Comparison of ENCODE assay signal across 8 mouse cellular contexts in genomic region chr19:47151332-47152061, GRCm38 (mm10). TPM values are rescaled to one million over a fixed set of nuclear protein-coding genes. Genes with fewer than 3 reads are reported as not detected.
DNase-seq lines count a peak whose midpoint lies in the region; ATAC-seq and TF ChIP-seq lines count a peak whose summit lies in the region.

No protein-coding gene starts in this region.

- peak; percentile 24 for DNase-seq in kidney, adult 2 months
- DNase-seq in kidney, adult 18-20 months, result no peak
- peak; percentile 79 for DNase-seq in brain, embryonic 14.5 days (ENCODE audit: low read depth)
- no peak for DNase-seq in forebrain, embryonic 11.5 days (ENCODE audit: low spot score)
- DNase-seq in thymus, postnatal 14 days, result no peak
- no peak for DNase-seq in adipocyte (ENCODE audit: low spot score)
- no peak for DNase-seq in kidney, postnatal 10 days

- no peak for TF ChIP-seq CTCF in kidney, adult 2 months (conservative IDR thresholded peaks at IDR 0.05; ENCODE audit: insufficient read depth, insufficient read length, low read depth, low read length)
- TF ChIP-seq CTCF in brain, embryonic 14.5 days (IDR thresholded peaks at IDR 0.05; ENCODE audit: borderline replicate concordance, extremely low read depth, insufficient read depth, insufficient read length), result no peak

- no peak overlapping the region for H3K27ac ChIP-seq in kidney, adult 2 months (ENCODE audit: insufficient read depth, low read depth, low read length)
- no peak overlapping the region for H3K27ac ChIP-seq in forebrain, embryonic 11.5 days (ENCODE audit: low read depth, low read length)
- H3K27ac ChIP-seq in liver, embryonic 15.5 days (replicated peaks), result no peak overlapping the region

- H3K36me3 ChIP-seq in kidney, adult 2 months (ENCODE audit: control insufficient read depth, insufficient read depth, low read length), result no peaks in the 10 kb centered on the region
- no peaks in the 10 kb centered on the region for H3K36me3 ChIP-seq in forebrain, embryonic 11.5 days (ENCODE audit: control insufficient read depth, insufficient read depth, low read length)
- no peaks in the 10 kb centered on the region for H3K36me3 ChIP-seq in liver, embryonic 15.5 days (replicated peaks)

- TF ChIP-seq POLR2A in kidney, adult 2 months (IDR thresholded peaks at IDR 0.05; ENCODE audit: low read depth, low read length), result no peak
- no peak for TF ChIP-seq POLR2A in brain, embryonic 14.5 days (IDR thresholded peaks at IDR 0.05; ENCODE audit: borderline replicate concordance, extremely low read depth, insufficient read depth, insufficient read length, poor library complexity, severe bottlenecking)

- ATAC-seq in forebrain, embryonic 11.5 days (replicated peaks; ENCODE audit: low FRiP score), result no peak
- ATAC-seq in liver, embryonic 15.5 days (ENCODE audit: insufficient read depth), result no peak

- peak overlapping the region; percentile 55 for H3K9ac ChIP-seq in forebrain, embryonic 11.5 days (ENCODE audit: low read length)
- no peak overlapping the region for H3K9ac ChIP-seq in liver, embryonic 15.5 days

- H3K4me1 ChIP-seq in kidney, adult 2 months (ENCODE audit: control insufficient read depth, insufficient read depth, low read length), result no peaks in the 10 kb centered on the region
- H3K4me1 ChIP-seq in forebrain, embryonic 11.5 days (replicated peaks; ENCODE audit: control insufficient read depth, insufficient read depth, low read length), result peaks cover 2% of the 10 kb centered on the region; the same call in 1 of the 2 replicates
- H3K4me1 ChIP-seq in liver, embryonic 15.5 days (replicated peaks), result no peaks in the 10 kb centered on the region

- H3K9me3 ChIP-seq in forebrain, embryonic 11.5 days (ENCODE audit: control insufficient read depth, low read length), result no peaks in the 10 kb centered on the region
- H3K9me3 ChIP-seq in liver, embryonic 15.5 days (replicated peaks), result no peaks in the 10 kb centered on the region

- peak overlapping the region; percentile 58 for H3K4me2 ChIP-seq in forebrain, embryonic 11.5 days (ENCODE audit: low read depth, low read length, severe bottlenecking)
- 0 out of 2 replicates have a peak overlapping the region, but pooled peaks have one; percentile 13 for H3K4me2 ChIP-seq in liver, embryonic 15.5 days

- WGBS in kidney, adult 2 months, result 35% methylated on average over 32 of the region's 32 CpGs
- 26% methylated on average over 32 of the region's 32 CpGs for WGBS in forebrain, embryonic 11.5 days
- 30% methylated on average over 32 of the region's 32 CpGs for WGBS in liver, embryonic 15.5 days (ENCODE audit: insufficient replicate concordance)

- no peaks in the 10 kb centered on the region for H3K27me3 ChIP-seq in kidney, adult 2 months (replicated peaks; ENCODE audit: control insufficient read depth, insufficient read depth, low read length)
- no peaks in the 10 kb centered on the region; the same call in 1 of the 2 replicates for H3K27me3 ChIP-seq in forebrain, embryonic 11.5 days (ENCODE audit: control insufficient read depth, insufficient read depth, low read length)
- H3K27me3 ChIP-seq in liver, embryonic 15.5 days, result peaks cover 26% of the 10 kb centered on the region

- no peak overlapping the region for H3K4me3 ChIP-seq in kidney, adult 2 months (ENCODE audit: insufficient read depth, low read depth, low read length)
- H3K4me3 ChIP-seq in forebrain, embryonic 11.5 days (ENCODE audit: low read depth, low read length), result peak overlapping the region; percentile 21; the same call in 1 of the 2 replicates
- no peak overlapping the region for H3K4me3 ChIP-seq in liver, embryonic 15.5 days (replicated peaks)

RNA-seq across cellular contexts. Expression of gene Calhm3, which starts 6.1 kb away (rescaled TPM):
- not detected in 2 replicates for polyA plus RNA-seq in kidney, adult 2 months (2012; rRNA removed)
- 0.18 TPM in 1 of 2 replicates, not detected in the other for polyA plus RNA-seq in brain, embryonic 14.5 days (2012; rRNA removed)
- not detected in 2 replicates for polyA plus RNA-seq in forebrain, embryonic 11.5 days (2014; fragmentation: Nextera tagmentation; extraction: Ambion mirVana)
- not detected in 2 replicates for polyA plus RNA-seq in liver, embryonic 15.5 days (2015; fragmentation: Nextera tagmentation; extraction: Ambion mirVana)

RNA-seq across cellular contexts. Expression of gene Calhm1, which starts 7.4 kb away (rescaled TPM):
- polyA plus RNA-seq in kidney, adult 2 months (2012; rRNA removed), result not detected in 2 replicates
- polyA plus RNA-seq in brain, embryonic 14.5 days (2012; rRNA removed), result not detected in 2 replicates
- polyA plus RNA-seq in forebrain, embryonic 11.5 days (2014; fragmentation: Nextera tagmentation; extraction: Ambion mirVana), result not detected in 2 replicates
- polyA plus RNA-seq in liver, embryonic 15.5 days (2015; fragmentation: Nextera tagmentation; extraction: Ambion mirVana), result not detected in 2 replicates

RNA-seq across cellular contexts. Expression of gene Calhm2, which starts 13.4 kb away (rescaled TPM):
- 5.4 and 5.7 TPM in 2 replicates for polyA plus RNA-seq in kidney, adult 2 months (2012; rRNA removed)
- polyA plus RNA-seq in brain, embryonic 14.5 days (2012; rRNA removed), result 1.5 TPM in 2 replicates
- 0.71 and 0.95 TPM in 2 replicates for polyA plus RNA-seq in forebrain, embryonic 11.5 days (2014; fragmentation: Nextera tagmentation; extraction: Ambion mirVana)
- 2.1 and 2.2 TPM in 2 replicates for polyA plus RNA-seq in liver, embryonic 15.5 days (2015; fragmentation: Nextera tagmentation; extraction: Ambion mirVana)

RNA-seq across cellular contexts. Expression of gene Neurl1a, which starts 27.1 kb away (rescaled TPM):
- polyA plus RNA-seq in kidney, adult 2 months (2012; rRNA removed), result 1.3 and 2.3 TPM in 2 replicates
- 13.6 and 22.2 TPM in 2 replicates for polyA plus RNA-seq in brain, embryonic 14.5 days (2012; rRNA removed)
- 3.7 and 4.5 TPM in 2 replicates for polyA plus RNA-seq in forebrain, embryonic 11.5 days (2014; fragmentation: Nextera tagmentation; extraction: Ambion mirVana)
- 1.1 and 1.5 TPM in 2 replicates for polyA plus RNA-seq in liver, embryonic 15.5 days (2015; fragmentation: Nextera tagmentation; extraction: Ambion mirVana)

Comparison
In these comparisons a context has a peak if more than half of its experiments do, and no peak if none do; other contexts are left out.
1. DNase-seq: peak in kidney, adult 2 months (single experiment) and brain, embryonic 14.5 days (single experiment); none in kidney, adult 18-20 months (single experiment), forebrain, embryonic 11.5 days (single experiment), thymus, postnatal 14 days (single experiment), adipocyte (single experiment) and kidney, postnatal 10 days (single experiment).